Mouse (Mus musculus): ENCODE data around the gene Slc25a38. TPM values are rescaled to one million over a fixed set of nuclear protein-coding genes. Genes with fewer than 3 reads are reported as not detected.
"Not testable (repeated sequence)": the region's sequence is repeated elsewhere in the genome, so short reads cannot be mapped to it uniquely, and the experiment has no call there.

Gene Slc25a38
- polyA plus RNA-seq, 1 experiment = 23.2 TPM

DNA sequence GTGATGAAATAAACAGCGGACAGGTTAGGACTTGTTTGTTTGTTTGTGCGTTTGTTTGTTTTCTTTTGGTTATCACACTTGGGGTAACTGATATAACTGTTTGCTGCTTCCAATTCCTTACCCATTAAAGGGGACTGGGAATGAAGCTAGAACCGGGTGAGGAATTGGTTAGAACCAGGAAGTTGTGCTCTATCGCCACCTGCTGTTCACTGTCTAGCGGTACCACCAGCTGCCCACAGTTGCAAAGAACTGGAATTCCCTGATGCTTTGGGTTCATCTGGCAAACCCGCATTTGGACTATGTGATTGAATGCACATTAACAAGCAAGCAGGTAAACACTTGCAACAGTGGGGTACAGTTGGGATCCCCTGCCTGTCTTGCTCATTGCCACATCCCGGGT, 11.5 kb upstream of the Slc25a38 start:
- peak; percentile 21 to 89 for DNase-seq (ENCODE audit: extremely low spot score in 1 of 2, low spot score in 1 of 2)

- DNase-seq (ENCODE audit: extremely low spot score in 1 of 2, low spot score in 1 of 2) = no peak
These were observed 10.9 kb upstream of the Slc25a38 start for GRCm38 (mm10) chr9:120099304-120099703.

GRCm38 (mm10) chr9:120101165-120101564, 9.0 kb upstream of the Slc25a38 start:
- no peak for DNase-seq (ENCODE audit: extremely low spot score in 1 of 2, low spot score in 1 of 2)

- DNase-seq (ENCODE audit: extremely low spot score in 1 of 2, low spot score in 1 of 2) = not testable (repeated sequence)
These were observed 1.2 kb upstream of the Slc25a38 start for GRCm38 (mm10) chr9:120108953-120109352.

DNA sequence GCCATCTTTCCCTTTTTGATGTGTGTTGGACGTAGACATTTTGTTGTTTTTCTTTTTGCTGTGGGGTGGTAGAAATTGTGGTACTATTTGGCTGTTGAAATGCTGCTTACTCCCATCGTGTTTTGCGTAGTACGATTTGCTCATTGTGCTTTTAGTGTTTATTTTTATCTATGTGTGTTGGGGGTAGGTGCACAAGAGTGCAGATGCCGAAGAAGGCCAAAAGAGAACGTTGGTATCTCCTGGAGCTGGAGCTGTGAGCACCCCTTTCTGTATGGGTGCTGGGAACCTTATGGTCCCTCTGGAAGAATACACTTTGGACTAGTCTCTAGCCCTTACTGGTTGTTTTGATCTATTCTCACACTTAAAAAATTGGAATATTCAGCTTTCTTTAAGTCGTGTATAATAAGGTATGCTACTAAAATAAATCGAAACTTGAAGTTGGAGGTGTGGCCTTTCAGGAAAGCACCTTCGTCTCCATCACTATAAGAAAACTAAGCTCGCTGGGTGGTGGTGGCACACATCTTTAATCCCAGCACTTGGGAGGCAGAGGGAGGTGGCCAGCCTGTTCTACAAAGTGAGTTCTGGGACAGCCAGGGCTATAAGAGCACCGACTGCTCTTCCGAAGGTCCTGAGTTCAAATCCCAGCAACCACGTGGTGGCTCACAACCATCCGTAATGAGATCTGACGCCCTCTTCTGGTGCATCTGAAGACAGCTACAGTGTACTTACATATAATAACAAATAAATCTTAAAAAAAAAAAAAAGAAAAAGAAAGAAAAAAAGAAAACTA, 1.2 kb downstream of the Slc25a38 start:
- no peak for DNase-seq (ENCODE audit: extremely low spot score in 1 of 2, low spot score in 1 of 2)

GRCm38 (mm10) chr9:120112472-120112871, 2.3 kb downstream of the Slc25a38 start:
- no peak for DNase-seq (ENCODE audit: extremely low spot score in 1 of 2, low spot score in 1 of 2)

DNA sequence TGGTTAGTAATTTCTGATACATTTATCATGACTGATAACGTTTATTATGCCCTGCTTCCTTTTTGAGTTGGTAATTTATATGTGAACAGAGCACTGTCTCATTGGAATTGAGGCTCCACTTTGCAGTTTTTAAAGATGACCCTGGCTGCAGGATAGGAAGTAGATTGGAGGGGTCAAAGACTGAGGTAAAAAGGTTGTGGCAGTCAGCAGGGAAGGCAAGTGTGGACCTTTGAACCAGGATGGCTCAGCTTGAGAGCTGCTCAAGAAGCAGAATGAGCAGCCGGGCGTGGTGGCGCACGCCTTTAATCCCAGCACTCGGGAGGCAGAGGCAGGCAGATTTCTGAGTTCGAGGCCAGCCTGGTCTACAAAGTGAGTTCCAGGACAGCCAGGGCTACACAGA, 3.3 kb downstream of the Slc25a38 start:
- no peak for DNase-seq (ENCODE audit: extremely low spot score in 1 of 2, low spot score in 1 of 2)

DNA sequence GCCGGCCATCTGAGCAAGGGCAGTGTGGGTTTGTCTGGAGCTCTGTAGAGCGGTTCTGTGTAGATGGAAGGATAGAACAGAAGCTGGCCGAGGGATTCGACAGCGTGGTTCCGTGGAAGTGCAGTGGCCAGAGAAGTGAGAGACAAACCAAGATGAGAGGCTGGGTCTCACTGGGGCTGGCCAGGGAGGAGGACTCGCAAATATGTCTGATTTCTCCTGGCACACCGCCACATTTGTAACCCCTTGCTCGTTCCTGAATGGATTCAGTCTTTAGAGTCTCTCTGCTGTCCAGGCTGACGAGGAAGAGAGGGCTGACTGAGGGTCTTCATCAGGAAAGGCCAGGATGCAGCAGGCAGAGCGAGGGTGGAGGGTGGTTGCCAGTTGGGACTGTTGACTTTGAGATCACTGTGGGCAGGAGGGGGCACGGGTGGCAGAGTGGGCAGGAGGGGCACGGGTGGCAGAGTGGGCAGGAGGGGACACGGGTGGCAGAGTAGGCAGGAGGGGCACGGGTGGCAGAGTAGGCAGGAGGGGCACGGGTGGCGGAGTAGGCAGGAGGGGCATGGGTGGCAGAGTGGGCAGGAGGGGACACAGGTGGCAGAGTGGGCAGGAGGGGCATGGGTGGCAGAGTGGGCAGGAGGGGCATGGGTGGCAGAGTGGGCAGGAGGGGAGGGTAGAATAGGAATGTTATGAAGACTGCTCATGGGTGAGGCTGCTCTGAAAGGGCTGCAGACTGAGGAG, 4.0 kb downstream of the Slc25a38 start:
- no peak for DNase-seq (ENCODE audit: extremely low spot score in 1 of 2, low spot score in 1 of 2)

- no peak for DNase-seq (ENCODE audit: extremely low spot score in 1 of 2, low spot score in 1 of 2)
These were observed 4.6 kb downstream of the Slc25a38 start for GRCm38 (mm10) chr9:120114789-120115151.

DNA sequence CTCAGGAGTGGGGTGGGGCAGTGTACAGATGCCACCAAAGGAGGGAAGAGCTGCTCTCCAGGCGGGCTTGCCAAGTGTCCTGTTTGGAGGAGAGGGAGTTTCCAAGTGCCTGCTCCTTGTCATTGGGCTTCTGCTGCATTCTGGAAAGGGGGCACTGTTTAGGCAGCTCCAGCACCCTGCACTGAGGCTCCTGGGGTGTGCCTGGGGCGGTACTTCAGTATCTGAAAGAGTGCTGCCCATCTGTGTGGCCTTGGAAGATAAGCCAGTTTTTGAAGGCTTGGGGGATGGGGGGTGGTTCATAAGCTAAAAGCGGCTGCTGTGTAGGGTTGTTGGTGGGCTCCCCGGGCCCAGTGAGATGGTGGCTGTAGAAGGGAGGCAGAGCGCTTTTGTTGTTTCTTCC, 5.4 kb downstream of the Slc25a38 start:
- DNase-seq (ENCODE audit: extremely low spot score in 1 of 2, low spot score in 1 of 2) = no peak

GRCm38 (mm10) chr9:120116184-120116624, 6.0 kb downstream of the Slc25a38 start:
- DNase-seq (ENCODE audit: extremely low spot score in 1 of 2, low spot score in 1 of 2) = no peak

DNA sequence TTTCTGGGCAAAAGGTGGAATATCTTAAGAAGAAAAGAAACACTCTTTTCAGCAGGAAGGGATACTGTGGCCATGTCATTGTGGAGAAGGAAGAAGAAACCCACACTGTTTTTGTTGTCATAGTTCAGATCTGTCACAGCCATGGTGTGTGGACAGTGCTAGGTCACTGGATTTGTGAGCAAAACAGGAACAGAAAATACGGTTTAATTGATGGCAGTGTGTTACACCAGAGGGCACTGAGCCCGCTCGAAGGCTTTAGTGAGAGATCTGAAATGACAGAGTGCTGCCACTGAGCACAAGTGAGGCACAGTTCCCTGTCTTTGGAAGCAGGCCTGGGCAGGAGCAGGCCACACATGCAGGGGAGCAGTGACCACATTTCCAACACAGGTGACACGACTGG, 8.0 kb downstream of the Slc25a38 start:
- DNase-seq (ENCODE audit: extremely low spot score in 1 of 2, low spot score in 1 of 2) = no peak

DNA sequence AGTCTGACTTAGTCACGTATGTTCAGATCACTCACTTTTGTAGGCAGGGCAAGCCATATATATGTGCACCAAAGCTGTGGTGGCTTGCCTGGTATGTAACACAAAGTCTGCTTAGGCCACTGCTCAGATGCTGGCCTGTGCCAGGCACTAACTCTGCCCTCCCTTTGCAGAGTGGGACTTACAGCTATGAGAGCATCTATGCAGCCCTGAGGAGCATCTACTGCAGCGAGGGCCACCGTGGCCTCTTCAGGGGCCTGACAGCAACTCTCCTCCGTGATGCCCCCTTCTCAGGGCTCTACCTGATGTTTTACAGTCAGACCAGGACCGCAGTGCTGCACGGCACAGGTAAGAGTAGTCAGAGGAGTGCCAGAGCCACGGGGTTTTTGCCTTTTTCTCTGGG, 10.3 kb downstream of the Slc25a38 start:
- DNase-seq (ENCODE audit: extremely low spot score in 1 of 2, low spot score in 1 of 2) = no peak

- DNase-seq (ENCODE audit: extremely low spot score in 1 of 2, low spot score in 1 of 2) = no peak
These were observed 16.7 kb downstream of the Slc25a38 start for GRCm38 (mm10) chr9:120126868-120127267.

DNA sequence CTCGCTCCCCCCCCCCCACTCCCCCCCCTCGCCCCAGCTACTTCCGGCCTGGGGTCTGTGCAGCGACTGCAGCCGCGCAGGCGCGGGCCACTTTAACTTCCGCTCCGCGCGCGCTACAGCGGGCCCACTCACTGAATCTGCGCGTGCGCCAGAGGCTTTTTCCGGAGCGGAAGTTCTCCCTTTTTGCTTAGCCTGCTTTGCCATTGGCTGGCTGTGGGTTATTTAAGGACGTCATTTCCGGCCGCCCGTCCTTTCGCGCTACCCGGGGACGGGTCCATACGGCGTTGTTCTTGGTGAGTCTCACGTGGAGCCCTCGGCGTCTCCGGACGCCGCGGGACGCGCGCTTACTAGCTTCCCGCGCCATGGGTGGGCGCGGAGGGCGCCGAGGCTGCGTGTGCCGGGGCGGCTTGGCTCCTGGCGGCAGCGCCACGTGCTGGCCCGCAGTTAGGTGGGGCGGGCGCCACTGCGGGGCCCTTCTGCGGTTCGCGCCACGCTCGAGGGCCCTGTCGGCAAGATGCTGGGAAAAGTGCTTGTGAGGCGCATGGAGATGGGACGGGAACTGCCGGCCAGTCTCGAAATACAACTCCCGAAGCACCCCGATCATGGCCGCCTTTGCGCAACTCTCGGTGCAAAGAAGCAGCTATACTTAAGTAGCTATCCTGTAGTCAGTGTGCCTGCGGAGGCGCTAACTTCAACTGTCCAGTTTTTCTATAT, 17.5 kb downstream of the Slc25a38 start, which contains the start of gene Rpsa:
Gene Rpsa, plus strand, starts transcription at position 152 of the 714 bp plus-strand sequence.
- peak; percentile 93 to 98 for DNase-seq (ENCODE audit: extremely low spot score in 1 of 2, low spot score in 1 of 2)

DNA sequence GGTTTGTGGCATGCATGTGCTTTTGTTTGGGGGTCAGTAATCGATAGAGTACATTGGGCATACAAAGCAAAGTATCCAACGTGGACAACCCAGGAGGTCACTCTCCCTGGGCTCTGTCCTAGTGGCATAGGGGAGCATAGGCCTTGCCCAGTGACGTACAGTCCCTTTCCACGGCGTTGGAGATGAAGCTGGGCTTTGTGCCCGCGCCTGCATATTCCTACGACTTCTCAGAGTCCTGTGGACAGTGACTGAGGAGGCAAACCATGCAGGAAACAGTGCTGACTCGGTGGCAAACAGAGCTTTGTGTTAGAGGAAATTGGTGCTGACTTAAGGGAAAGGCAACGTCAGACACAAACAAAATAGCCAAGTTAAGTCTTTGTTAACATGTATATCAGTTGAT, 19.1 kb downstream of the Slc25a38 start:
- no peak for DNase-seq (ENCODE audit: extremely low spot score in 1 of 2, low spot score in 1 of 2)

DNA sequence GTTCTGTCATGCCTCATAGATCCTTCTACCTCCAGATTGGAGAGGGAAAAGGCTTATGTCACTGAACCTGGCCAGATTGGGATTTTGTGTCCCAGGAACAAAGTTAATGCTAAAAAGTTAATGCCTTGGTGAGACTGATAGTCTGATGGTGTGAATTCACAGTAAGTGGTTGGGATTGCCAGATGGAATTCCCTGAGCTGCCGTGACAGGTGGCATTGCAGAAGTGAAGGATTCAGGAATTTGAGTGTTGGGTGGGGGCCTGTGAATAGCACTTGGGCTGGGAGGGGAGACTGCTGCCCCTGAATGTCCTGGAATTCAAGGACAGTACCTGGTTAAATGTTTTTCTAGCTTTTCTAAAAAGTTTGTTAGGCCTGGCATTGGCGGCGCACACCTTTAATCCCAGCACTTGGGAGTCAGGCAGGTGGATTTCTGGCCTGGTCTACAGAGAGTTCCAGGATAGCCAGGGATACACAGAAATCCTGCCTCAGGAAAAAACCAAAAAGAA, 21.7 kb downstream of the Slc25a38 start:
- DNase-seq (ENCODE audit: extremely low spot score in 1 of 2, low spot score in 1 of 2) = no peak

DNA sequence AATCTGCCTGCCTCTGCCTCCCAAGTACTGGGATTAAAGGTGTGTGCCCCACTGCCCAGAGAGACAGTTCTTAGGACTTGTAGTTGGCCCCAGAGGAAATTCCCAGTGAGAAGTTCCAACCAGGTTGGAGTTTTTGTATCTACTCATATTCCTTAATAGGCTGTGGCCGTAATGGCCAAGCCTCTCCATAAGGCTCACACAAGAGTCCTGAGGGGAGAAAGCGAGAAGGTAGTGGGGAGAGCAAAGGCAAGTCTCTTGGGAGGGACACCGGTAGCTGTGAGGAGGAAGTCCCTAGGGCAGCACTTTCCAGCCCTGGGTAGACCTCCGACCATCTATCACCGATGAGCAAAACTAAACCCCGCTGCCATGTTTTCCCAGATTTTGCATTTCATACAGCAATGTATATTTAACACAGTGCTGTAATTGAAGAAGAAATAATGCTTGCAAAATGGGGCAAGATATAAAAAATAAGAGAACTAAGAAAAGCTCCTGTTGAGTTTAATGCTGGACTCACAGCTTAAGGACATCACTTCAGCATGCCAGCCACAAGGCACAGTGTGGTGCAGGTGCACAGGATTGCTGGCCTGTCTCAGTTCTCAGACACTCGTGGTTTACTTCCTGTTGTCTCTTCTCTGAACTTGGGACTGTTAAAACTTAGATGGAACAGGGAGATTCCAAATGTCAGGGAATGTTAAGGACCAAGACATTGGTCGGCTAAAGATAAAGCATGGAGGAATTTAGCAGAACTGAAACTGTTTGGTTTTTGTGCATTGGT, 23.0 kb downstream of the Slc25a38 start:
- no peak for DNase-seq (ENCODE audit: extremely low spot score in 1 of 2, low spot score in 1 of 2)

DNA sequence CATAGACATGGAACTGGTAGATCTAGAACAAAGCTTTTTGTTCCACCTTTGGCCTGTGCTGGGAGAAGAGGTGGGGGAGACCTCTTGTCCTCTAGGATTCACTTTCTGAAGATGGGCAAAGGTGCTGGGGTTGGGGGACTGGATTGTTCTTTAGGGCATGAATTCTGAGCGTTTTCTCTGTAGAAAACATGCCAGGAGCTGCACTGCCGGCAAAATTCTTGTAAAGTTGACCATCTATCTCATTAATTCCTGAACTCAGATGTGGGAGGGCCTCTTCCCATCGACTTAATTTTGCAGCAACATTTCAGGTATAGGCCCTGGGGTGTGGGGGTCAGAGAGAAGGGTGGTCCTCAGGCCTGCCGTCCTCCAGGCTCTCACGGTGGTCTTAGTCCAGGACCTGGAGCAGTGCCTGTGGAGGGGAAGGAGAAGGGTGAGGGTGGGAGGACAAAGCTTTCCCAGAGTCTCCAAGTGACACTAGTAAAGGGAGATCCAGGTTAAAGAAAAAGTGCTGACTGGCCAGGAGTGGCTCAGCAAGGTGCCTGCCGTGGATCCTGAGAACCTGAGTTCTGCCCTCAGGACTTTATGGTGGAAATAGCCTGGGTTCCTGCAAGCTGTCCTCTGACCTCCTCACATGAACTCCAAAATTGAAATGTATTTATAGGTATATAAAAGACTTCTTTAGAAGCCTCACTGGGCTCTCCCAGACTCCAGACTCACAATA, 23.7 kb downstream of the Slc25a38 start:
- no peak for DNase-seq (ENCODE audit: extremely low spot score in 1 of 2, low spot score in 1 of 2)

Data from frontal cortex, adult 2 months (tissue).